20 mouse cellular contexts compared by ENCODE assay signal in genomic region chr4:44267437-44267836, GRCm38 (mm10). TPM values are rescaled to one million over a fixed set of nuclear protein-coding genes. Genes with fewer than 3 reads are reported as not detected.
DNase-seq lines count a peak whose midpoint lies in the region; ATAC-seq lines count a peak whose summit lies in the region.
"Had no signal": no experiment of that assay in that cellular context is flagged by ENCODE, and none has a peak within 500 bp of the region (broad histone marks: within the 10 kb centered on the region; RNA-seq: fewer than 3 reads in every experiment).

No protein-coding gene starts in this region.

- peak; percentile 59 for ATAC-seq in frontal cortex, adult (ENCODE audit: low TSS enrichment)
- ATAC-seq: activated CD4-positive, CD25-positive, alpha-beta regulatory T cell, adult 4 months; CD4-positive, CD25-positive, alpha-beta regulatory T cell, adult 4 months; Patski had no signal

- intact Hi-C loops in heart, postnatal 10 days (cut with DNase I): no loop called here

- DNase-seq in frontal cortex, postnatal 14 days (ENCODE audit: low spot score in 2 of 2): no peak
- peak; percentile 36 for DNase-seq in heart, adult 11 months
- no peak for DNase-seq in heart, postnatal 10 days
- peak; percentile 53 for DNase-seq in brain, adult 2 months (ENCODE audit: low read depth, low spot score)
- no peak for DNase-seq in retina, postnatal 1 day
- DNase-seq: adrenal gland, adult 2 months; adrenal gland, adult 8-10 months; adrenal gland, postnatal 10 days; adrenal gland, postnatal 14 days; adrenal gland, postnatal 25 days; adrenal gland, postnatal 36 days; B cell, adult 2 months; cerebellum, adult 11 months; cerebellum, adult 11-12 months; cerebellum, adult 18-20 months; cerebellum, adult 2 months had no signal

RNA-seq across cellular contexts. Expression of gene Melk, which starts 33.2 kb away (rescaled TPM):
- 1 to 10 TPM; 5.2 to 5.4 TPM for total RNA-seq in heart, postnatal 10 days (2021)

RNA-seq across cellular contexts. Expression of gene Rnf38, which starts 33.8 kb away (rescaled TPM):
- total RNA-seq in heart, postnatal 10 days (2021): 10 to 100 TPM; 47.4 to 48.8 TPM

Comparison
In these comparisons a context has a peak if more than half of its experiments do, and no peak if none do; other contexts are left out.
1. DNase-seq: peak in heart, adult 11 months (single experiment) and brain, adult 2 months (single experiment); none in frontal cortex, postnatal 14 days (0 of 2), heart, postnatal 10 days (0 of 2) and retina, postnatal 1 day (single experiment).